Mouse (Mus musculus): Measurements from ENCODE around the gene Nudt17.

DNA sequence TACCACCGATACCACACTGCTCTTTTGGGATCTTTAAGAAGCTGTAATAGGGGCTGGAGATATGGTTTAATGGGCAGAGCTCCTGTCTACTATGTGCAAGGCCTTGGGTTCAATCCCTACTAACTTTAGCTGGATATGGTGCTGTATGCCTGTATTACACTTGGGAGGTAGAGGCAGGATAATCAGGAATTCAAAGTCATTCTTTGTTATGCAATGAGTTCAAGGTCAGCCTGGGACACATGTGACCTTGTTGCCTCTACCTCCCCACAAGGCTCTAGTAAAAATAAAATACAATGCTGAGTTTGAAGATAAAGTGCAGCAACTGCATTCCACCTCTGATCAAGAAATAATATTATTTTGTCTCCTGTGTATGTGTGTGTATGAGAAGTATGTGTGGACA lies 25.6 kb upstream of the Nudt17 start:
- TF ChIP-seq TAL1 (IDR thresholded peaks at IDR 0.05; ENCODE audit: low read length) (no peak), GATA1 (IDR thresholded peaks at IDR 0.05; ENCODE audit: low read length) (no peak)
